Comparison of ENCODE assay signal across 12 mouse cellular contexts in the genomic region with DNA sequence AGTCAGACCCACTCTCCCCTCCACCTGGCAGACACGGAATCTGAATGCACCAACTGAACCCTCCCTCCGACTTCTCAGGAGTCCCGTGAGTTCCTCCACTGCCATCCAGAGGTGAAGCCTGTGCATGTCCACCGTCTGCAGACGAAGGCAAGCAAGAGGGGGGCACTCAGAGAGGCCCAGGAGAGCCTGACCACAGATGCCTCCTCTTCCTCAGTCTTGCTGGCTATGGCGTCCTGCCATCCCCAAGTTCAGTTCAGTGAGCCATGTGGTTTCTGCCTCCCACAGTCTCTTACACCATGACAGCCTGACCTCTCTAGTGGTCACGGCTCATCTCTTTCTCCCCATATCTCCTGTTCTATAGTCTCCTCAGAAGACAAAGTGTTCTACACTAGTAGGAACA. TPM values are rescaled to one million over a fixed set of nuclear protein-coding genes. Genes with fewer than 3 reads are reported as not detected.
A peak's percentile ranks its signal among the peaks of the same experiment; 100 is the strongest.
DNase-seq lines count a peak whose midpoint lies in the region; ATAC-seq and TF ChIP-seq lines count a peak whose summit lies in the region.
"Had no signal": no experiment of that assay in that cellular context is flagged by ENCODE, and none has a peak within 500 bp of the region (broad histone marks: within the 10 kb centered on the region; RNA-seq: fewer than 3 reads in every experiment).

No protein-coding gene starts in this region.

- TF ChIP-seq CTCF in hindbrain, postnatal 0 days (IDR thresholded peaks at IDR 0.05; ENCODE audit: low read depth), result peak; percentile 18
- TF ChIP-seq CTCF in olfactory bulb, adult 2 months (IDR thresholded peaks at IDR 0.05; ENCODE audit: insufficient read depth, low read depth, low read length), result no peak

- ATAC-seq in hindbrain, postnatal 0 days, result no peak; the same call in 1 of the 2 replicates
- ATAC-seq in hindbrain, embryonic 14.5 days (ENCODE audit: low FRiP score), result no peak
- peak; percentile 59 for ATAC-seq in granulocyte monocyte progenitor cell, adult 5-6 weeks (replicated peaks; ENCODE audit: poor library complexity, severe bottlenecking)
- ATAC-seq: intestine, embryonic 16.5 days had no signal

- intact Hi-C loops in left cerebral cortex, postnatal 36 days (cut with DNase I), result no loop called here

- TF ChIP-seq POLR2A in olfactory bulb, adult 2 months (IDR thresholded peaks at IDR 0.05; ENCODE audit: insufficient read depth, low read depth, low read length), result no peak

- DNase-seq in hindbrain, postnatal 0 days (ENCODE audit: low spot score), result no peak
- no peak for DNase-seq in hindbrain, embryonic 14.5 days (ENCODE audit: low spot score)
- DNase-seq in 416B (ENCODE audit: low read depth), result peak; percentile 94
- DNase-seq in left cerebral cortex, adult 8-10 months (ENCODE audit: low spot score in 2 of 2), result no peak
- no peak for DNase-seq in spleen, adult 18-20 months
- DNase-seq in left cerebral cortex, postnatal 36 days (ENCODE audit: low spot score in 2 of 2), result no peak
- DNase-seq: lung, embryonic 14.5 days; right cerebral cortex, postnatal 14 days had no signal

- no peak overlapping the region for H3K9ac ChIP-seq in hindbrain, postnatal 0 days (replicated peaks; ENCODE audit: low read length)
- no peak overlapping the region for H3K9ac ChIP-seq in hindbrain, embryonic 14.5 days
- H3K9ac ChIP-seq: lung, embryonic 14.5 days had no signal

- H3K4me3 ChIP-seq in hindbrain, postnatal 0 days (ENCODE audit: low read length), result no peak overlapping the region
- no peak overlapping the region for H3K4me3 ChIP-seq in hindbrain, embryonic 14.5 days (replicated peaks; ENCODE audit: low read length)
- no peak overlapping the region for H3K4me3 ChIP-seq in olfactory bulb, adult 2 months (ENCODE audit: insufficient read depth, low read depth, low read length)
- H3K4me3 ChIP-seq: forebrain, embryonic 10.5 days had no signal

- peaks cover 27% of the 10 kb centered on the region; the same call in 1 of the 2 replicates for H3K36me3 ChIP-seq in hindbrain, postnatal 0 days (ENCODE audit: insufficient read depth, low read length)
- peaks cover 70% of the 10 kb centered on the region for H3K36me3 ChIP-seq in hindbrain, embryonic 14.5 days (replicated peaks; ENCODE audit: control insufficient read depth, insufficient read depth)

- H3K4me2 ChIP-seq in hindbrain, postnatal 0 days (ENCODE audit: low read depth, low read length), result no peak overlapping the region
- no peak overlapping the region for H3K4me2 ChIP-seq in hindbrain, embryonic 14.5 days (replicated peaks)
- H3K4me2 ChIP-seq: lung, embryonic 14.5 days had no signal

- no peaks in the 10 kb centered on the region for H3K9me3 ChIP-seq in hindbrain, postnatal 0 days (ENCODE audit: low read length)
- no peaks in the 10 kb centered on the region for H3K9me3 ChIP-seq in hindbrain, embryonic 14.5 days (ENCODE audit: control insufficient read depth, low read length)
- H3K9me3 ChIP-seq: forebrain, embryonic 10.5 days had no signal

- H3K4me1 ChIP-seq in hindbrain, postnatal 0 days (ENCODE audit: insufficient read depth, low read length), result peaks cover 6% of the 10 kb centered on the region; the same call in 1 of the 2 replicates
- no peaks in the 10 kb centered on the region for H3K4me1 ChIP-seq in hindbrain, embryonic 14.5 days (replicated peaks; ENCODE audit: control insufficient read depth, insufficient read depth, low read length)
- H3K4me1 ChIP-seq in olfactory bulb, adult 2 months (ENCODE audit: control insufficient read depth, insufficient read depth, low read length), result peaks cover 48% of the 10 kb centered on the region

- no peaks in the 10 kb centered on the region for H3K27me3 ChIP-seq in hindbrain, postnatal 0 days (ENCODE audit: insufficient read depth, low read length)
- H3K27me3 ChIP-seq in hindbrain, embryonic 14.5 days (ENCODE audit: control insufficient read depth, insufficient read depth, low read length), result no peaks in the 10 kb centered on the region

- H3K27ac ChIP-seq in hindbrain, postnatal 0 days, result no peak overlapping the region
- H3K27ac ChIP-seq in hindbrain, embryonic 14.5 days, result no peak overlapping the region
- peak overlapping the region; percentile 38 for H3K27ac ChIP-seq in olfactory bulb, adult 2 months (ENCODE audit: insufficient read depth, low read depth, low read length)
- H3K27ac ChIP-seq: forebrain, embryonic 10.5 days had no signal

- WGBS in hindbrain, postnatal 0 days, result 77% methylated on average over 7 of the region's 7 CpGs
- 85% methylated on average over 7 of the region's 7 CpGs for WGBS in hindbrain, embryonic 14.5 days
- WGBS in olfactory bulb, adult 2 months, result 71% methylated on average over 7 of the region's 7 CpGs

RNA-seq across cellular contexts. Expression of a gene that starts 9.2 kb away (rescaled TPM):
- total RNA-seq in hindbrain, postnatal 0 days (2014; rRNA removed), result 204 and 248 TPM in 2 replicates
- 291 and 299 TPM in 2 replicates for polyA plus RNA-seq in hindbrain, postnatal 0 days (2015; fragmentation: Nextera tagmentation; extraction: Ambion mirVana)
- polyA plus RNA-seq in hindbrain, embryonic 14.5 days (2014; fragmentation: Nextera tagmentation; extraction: Ambion mirVana), result 166 and 197 TPM in 2 replicates
- total RNA-seq in granulocyte monocyte progenitor cell, adult 5-6 weeks (2014; fragmentation: Nextera tagmentation), result 28.0 and 35.2 TPM in 2 replicates
- total RNA-seq in granulocyte monocyte progenitor cell, adult 5-6 weeks (2017), result 50.3 and 65.9 TPM in 2 replicates
- 125 and 417 TPM in 2 replicates for polyA plus RNA-seq in olfactory bulb, adult 2 months (2012; ENCODE audit: insufficient read depth, insufficient read length, low replicate concordance, missing spikeins)
- 100 to 1,000 TPM; 341 to 406 (median 386) TPM for total RNA-seq in left cerebral cortex, adult 8-10 months (2022)
- total RNA-seq in left cerebral cortex, postnatal 36 days (2021), result 100 to 1,000 TPM; 322 to 378 TPM

RNA-seq across cellular contexts. Expression of a gene that starts 50.3 kb away (rescaled TPM):
- total RNA-seq in hindbrain, postnatal 0 days (2014; rRNA removed), result 19.8 and 23.2 TPM in 2 replicates
- polyA plus RNA-seq in hindbrain, postnatal 0 days (2015; fragmentation: Nextera tagmentation; extraction: Ambion mirVana), result 12.4 and 16.7 TPM in 2 replicates
- 17.1 and 17.7 TPM in 2 replicates for polyA plus RNA-seq in hindbrain, embryonic 14.5 days (2014; fragmentation: Nextera tagmentation; extraction: Ambion mirVana)
- 24.5 and 27.8 TPM in 2 replicates for total RNA-seq in granulocyte monocyte progenitor cell, adult 5-6 weeks (2014; fragmentation: Nextera tagmentation)
- total RNA-seq in granulocyte monocyte progenitor cell, adult 5-6 weeks (2017), result 6.2 and 7.2 TPM in 2 replicates
- not detected in 2 replicates for polyA plus RNA-seq in olfactory bulb, adult 2 months (2012; ENCODE audit: insufficient read depth, insufficient read length, low replicate concordance, missing spikeins)
- 10 to 100 TPM; 17.3 to 22.4 (median 20.1) TPM for total RNA-seq in left cerebral cortex, adult 8-10 months (2022)
- total RNA-seq in left cerebral cortex, postnatal 36 days (2021), result 10 to 100 TPM; 17.4 to 20.5 TPM

RNA-seq across cellular contexts. Expression of a gene that starts 51.8 kb away (rescaled TPM):
- 1.2 and 1.4 TPM in 2 replicates for total RNA-seq in hindbrain, postnatal 0 days (2014; rRNA removed)
- 0.26 and 0.39 TPM in 2 replicates for polyA plus RNA-seq in hindbrain, postnatal 0 days (2015; fragmentation: Nextera tagmentation; extraction: Ambion mirVana)
- polyA plus RNA-seq in hindbrain, embryonic 14.5 days (2014; fragmentation: Nextera tagmentation; extraction: Ambion mirVana), result 0.27 and 0.34 TPM in 2 replicates
- total RNA-seq in granulocyte monocyte progenitor cell, adult 5-6 weeks (2014; fragmentation: Nextera tagmentation), result 2.9 and 4.2 TPM in 2 replicates
- 7.5 and 9.1 TPM in 2 replicates for total RNA-seq in granulocyte monocyte progenitor cell, adult 5-6 weeks (2017)
- not detected in 2 replicates for polyA plus RNA-seq in olfactory bulb, adult 2 months (2012; ENCODE audit: insufficient read depth, insufficient read length, low replicate concordance, missing spikeins)
- total RNA-seq in left cerebral cortex, adult 8-10 months (2022), result 10 to 100 TPM in 2 of 4 experiments, 1 to 10 TPM in 2; 6.6 to 19.8 (median 10.3) TPM
- 1 to 10 TPM; 6.0 to 8.3 TPM for total RNA-seq in left cerebral cortex, postnatal 36 days (2021)
